Mouse (Mus musculus) thymus, postnatal 0 days (tissue): ENCODE results near the gene Wfdc15a. TPM values are rescaled to one million over a fixed set of nuclear protein-coding genes. Genes with fewer than 3 reads are reported as not detected.

Experiments used
- DNase-seq: peaks from one replicate; pipeline ENCODE4 v3.0.0-alpha.2; 2015; ENCODE audit warnings: low spot score
- polyA plus RNA-seq: library from polyadenylated mRNA; unstranded; fragments of >200 nt; fragmentation: Nextera tagmentation; extraction: Ambion mirVana; gene quantifications from 2 replicates; pipeline ENCODE4 v1.2.1, GENCODE M21; 2015

Wfdc15a gene
- polyA plus RNA-seq, 1 experiment from 2014 or later: not detected

DNA sequence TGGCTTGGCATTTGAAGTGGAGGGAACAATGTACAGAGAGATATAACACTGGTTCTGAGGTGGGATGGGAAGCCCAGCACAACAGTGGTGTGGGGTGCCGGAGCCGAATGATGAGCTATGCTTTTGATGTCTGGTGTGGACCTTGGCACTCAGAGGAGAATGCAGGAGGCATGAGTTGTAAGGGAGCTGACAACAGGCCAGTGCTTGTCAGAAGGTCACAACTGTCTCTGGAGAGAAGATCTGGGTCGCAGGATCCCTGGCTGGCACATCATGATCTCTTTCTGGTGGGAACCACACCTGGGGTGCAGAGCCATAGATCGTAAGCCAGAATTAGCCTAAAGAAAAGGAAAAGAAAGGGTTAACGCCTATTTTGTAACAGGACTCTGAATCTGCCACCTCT is 22.1 kb downstream of the Wfdc15a start:
- DNase-seq: no peak

- DNase-seq: no peak
Measured at GRCm38 (mm10) chr2:164175850-164176249, 24.1 kb downstream of the Wfdc15a start.

GRCm38 (mm10) chr2:164174649-164175395 is 25.1 kb downstream of the Wfdc15a start:
- no peak for DNase-seq

DNA sequence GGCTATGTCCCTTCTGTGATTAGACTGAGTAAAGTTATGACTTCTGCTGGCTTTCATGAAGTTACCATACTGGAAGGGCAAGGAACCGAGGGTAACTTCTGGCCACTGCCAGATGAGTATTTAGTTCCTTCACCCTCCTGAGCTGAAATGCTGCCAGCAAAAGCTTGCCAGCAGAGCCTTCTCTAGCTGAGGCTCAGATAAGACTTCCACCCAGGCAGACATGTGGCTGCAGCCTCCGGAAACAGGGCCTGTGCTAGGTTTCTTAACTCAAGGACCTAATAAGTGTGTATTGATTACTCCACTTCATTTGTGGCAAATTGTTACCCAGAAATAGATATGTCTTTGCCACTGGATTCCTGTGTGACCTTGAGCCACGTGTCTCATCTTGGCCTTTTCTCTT is 26.5 kb downstream of the Wfdc15a start:
- DNase-seq: no peak

GRCm38 (mm10) chr2:164170902-164171301 is 29.0 kb downstream of the Wfdc15a start, which contains the start of gene Kcns1:
TSS of gene Kcns1 (minus strand) at chr2:164171113.
- DNase-seq: no peak

DNA sequence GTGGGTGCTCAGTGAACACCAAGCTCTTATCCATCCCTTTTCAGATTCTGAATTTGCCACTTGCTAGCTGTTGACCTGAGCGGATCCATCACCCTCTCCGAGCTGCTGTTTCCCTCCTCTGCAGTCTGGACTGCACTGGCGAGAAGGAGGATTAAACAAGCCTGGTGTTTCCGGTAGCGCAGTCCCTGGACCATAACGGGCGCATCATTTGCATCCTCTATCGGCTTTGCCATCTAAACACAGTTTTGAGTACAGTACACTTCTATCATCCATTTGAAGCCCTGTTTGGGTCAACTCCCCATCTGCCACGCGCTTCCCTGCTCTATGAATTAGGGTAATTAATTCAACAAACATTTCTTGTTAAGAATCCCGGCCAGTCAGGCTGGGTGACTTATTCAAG is 29.6 kb downstream of the Wfdc15a start:
- DNase-seq: no peak

GRCm38 (mm10) chr2:164168571-164168946 is 31.4 kb downstream of the Wfdc15a start:
- DNase-seq: peak; percentile 31

DNA sequence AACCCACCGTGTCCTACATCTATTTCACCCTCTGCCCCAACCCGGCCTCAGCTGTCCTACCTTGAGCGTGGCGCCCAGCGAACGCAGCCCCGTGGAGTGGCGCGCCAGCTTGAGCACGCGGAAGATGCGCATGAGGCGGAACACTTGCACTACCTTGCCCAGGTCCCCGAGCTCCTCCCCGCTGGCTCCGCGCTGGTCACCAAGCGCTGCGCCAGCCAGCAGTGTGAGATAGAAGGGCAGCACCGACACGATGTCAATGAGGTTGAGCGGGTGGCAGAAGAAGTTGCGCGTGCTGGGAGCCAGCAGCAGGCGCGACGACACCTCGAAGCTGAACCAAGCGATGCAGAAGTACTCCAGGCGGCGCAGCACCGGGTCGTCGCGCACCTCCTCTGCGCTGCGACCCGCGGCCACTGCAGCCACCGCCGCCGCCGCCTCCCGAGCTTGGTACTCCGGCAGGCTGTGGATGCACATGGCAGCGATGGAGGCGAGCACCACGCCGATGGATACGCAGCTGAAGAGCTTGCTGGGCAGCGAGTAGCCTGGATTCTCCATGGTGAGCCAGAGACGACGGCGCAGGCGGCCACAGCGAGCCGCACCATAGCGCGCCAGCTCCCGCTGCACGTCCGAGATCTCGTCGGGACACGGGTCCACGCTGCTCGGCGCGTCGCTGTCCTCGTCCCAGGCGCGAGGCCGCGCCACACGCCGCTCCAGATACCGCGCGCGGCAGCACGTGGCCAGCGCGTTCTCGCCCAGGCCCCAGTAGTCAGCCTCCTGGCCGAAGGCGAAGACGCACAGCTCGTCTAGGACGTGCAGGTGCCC is 32.0 kb downstream of the Wfdc15a start:
- DNase-seq: no peak

DNA sequence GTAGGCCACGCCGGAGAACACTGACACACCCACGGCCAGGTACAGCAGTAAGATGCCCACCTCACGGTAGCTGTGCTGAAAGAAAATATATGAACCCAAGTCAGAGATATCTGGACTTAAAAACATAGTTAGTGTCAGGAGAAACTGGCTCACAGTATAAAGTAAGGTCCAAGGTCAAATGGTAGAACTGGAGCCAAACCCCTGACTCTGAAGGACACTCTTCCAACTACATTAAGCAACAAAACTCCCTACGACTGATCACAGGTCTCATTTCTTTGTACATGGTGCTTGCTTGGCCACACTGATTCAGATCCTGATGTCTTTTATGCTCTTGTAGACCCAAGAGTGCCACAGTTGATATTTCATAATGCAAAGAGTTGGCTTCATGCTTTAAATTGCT is 35.0 kb downstream of the Wfdc15a start:
- DNase-seq: no peak

DNA sequence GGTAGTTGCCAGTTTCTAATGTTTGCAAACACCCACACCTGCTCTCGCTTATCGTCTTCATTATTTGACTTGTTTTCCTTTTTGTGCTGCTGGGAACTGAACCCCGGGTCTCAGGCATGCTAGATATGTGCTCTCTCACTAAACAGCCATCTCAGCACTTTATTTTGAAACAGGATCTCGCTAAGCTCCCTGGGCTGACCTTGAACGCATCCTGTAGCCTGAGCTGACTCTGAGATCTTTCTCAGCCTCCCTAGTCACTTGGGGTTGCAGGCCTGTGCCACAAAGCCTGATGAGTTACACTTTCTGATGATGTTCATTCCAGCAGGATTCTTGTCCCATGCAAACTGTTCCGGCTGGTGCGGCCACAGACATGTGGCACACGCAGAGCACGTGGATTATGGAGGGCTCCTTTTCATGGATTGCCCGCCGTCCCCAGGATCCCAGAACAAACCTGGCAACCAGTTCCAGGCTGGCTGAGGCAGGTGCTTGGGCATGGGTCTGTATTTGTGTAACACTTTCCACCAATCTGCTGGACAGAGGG is 38.3 kb downstream of the Wfdc15a start:
- no peak for DNase-seq

GRCm38 (mm10) chr2:164158838-164159237 is 41.1 kb downstream of the Wfdc15a start:
- no peak for DNase-seq

DNA sequence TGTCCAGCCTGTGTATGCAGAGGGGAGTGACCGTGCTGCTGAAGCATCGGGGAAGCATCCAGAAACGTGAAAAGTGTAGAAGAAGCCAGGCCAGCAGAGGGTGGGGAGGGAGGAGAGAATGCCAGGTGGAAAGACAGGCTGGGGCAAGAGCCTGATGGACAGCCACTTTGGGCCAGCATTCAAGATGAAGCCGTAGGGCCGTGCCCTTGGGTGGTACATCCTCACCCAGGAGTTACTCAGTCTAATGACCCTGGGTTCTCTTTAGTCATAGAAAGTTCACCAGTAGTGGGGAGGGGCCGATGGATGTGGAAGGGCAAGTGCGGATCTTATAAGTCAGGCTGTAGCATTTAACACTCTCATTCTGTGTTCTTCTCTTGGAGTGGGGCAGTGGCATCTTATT is 43.8 kb downstream of the Wfdc15a start:
- DNase-seq: no peak

- no peak for DNase-seq
Measured at GRCm38 (mm10) chr2:164154007-164154406, 45.9 kb downstream of the Wfdc15a start.

GRCm38 (mm10) chr2:164152341-164152740 is 47.6 kb downstream of the Wfdc15a start:
- DNase-seq: no peak

DNA sequence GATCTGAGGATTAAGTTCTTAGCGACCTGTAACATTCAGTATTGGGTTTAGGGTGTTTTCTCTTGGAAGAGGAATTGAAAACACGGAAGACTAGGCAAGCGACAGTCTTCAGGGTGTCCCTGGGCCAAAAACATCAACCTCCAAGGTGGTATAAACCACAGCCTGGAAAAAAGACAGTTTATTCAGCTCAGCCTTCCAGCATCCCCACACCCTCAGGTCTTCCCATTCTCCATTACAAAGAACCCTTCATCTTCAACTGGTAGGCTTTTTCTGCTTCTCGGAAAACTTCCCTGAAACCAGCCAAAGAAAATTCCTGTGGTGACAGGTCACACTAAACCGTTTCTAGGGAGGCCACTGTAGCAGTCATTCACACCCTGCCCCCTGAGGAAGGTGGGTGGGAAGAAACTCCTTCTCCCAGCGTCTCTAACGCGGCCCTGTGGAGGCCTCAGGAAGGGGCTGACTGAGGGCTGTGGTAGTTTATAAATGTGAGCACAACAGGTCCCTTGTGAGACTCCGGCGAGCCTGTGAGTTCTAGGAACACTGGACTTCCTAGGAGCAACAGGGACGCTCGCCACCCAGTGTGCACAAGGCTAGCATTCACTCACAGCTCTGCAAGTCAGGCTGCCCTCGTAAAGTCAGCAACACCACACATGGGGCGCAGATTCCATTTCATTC is 49.7 kb downstream of the Wfdc15a start:
- DNase-seq: no peak

Other genes with a start within 250 kb of the Wfdc15a start
- 265 and 278 TPM in 2 replicates for gene Ywhab, start 205.2 kb downstream of the Wfdc15a start, polyA plus RNA-seq
- 1.8 and 2.0 TPM in 2 replicates for gene Pabpc1l, start 174.7 kb downstream of the Wfdc15a start, polyA plus RNA-seq
- gene Stk4, start 129.8 kb downstream of the Wfdc15a start, polyA plus RNA-seq: 67.8 and 68.4 TPM in 2 replicates
- 80.0 and 80.8 TPM in 2 replicates for gene Tomm34, start 129.0 kb downstream of the Wfdc15a start, polyA plus RNA-seq
- gene Kcns1, start 29.0 kb downstream of the Wfdc15a start, polyA plus RNA-seq: not detected in 2 replicates
- 0.09 TPM in 1 of 2 replicates, not detected in the other for gene Wfdc5, start 17.4 kb downstream of the Wfdc15a start, polyA plus RNA-seq
- gene Wfdc12, start 9.5 kb downstream of the Wfdc15a start, polyA plus RNA-seq: 2.0 and 2.3 TPM in 2 replicates
- 1.8 and 2.9 TPM in 2 replicates for gene Wfdc15b, start 21.5 kb upstream of the Wfdc15a start, polyA plus RNA-seq
- 0.09 and 0.12 TPM in 2 replicates for gene Svs2, start 38.3 kb upstream of the Wfdc15a start, polyA plus RNA-seq
- 0.10 TPM in 1 of 2 replicates, not detected in the other for gene Svs3b, start 56.5 kb upstream of the Wfdc15a start, polyA plus RNA-seq
- gene Svs4, start 78.3 kb upstream of the Wfdc15a start, polyA plus RNA-seq: 0.54 TPM in 1 of 2 replicates, not detected in the other
- gene Svs3a, start 89.1 kb upstream of the Wfdc15a start, polyA plus RNA-seq: not detected in 2 replicates
- gene Svs6, start 116.6 kb upstream of the Wfdc15a start, polyA plus RNA-seq: not detected in 2 replicates
- not detected in 2 replicates for gene Svs5, start 132.6 kb upstream of the Wfdc15a start, polyA plus RNA-seq
- 9.8 and 10.6 TPM in 2 replicates for gene Slpi, start 189.0 kb upstream of the Wfdc15a start, polyA plus RNA-seq
- gene Rbpjl, start 203.0 kb upstream of the Wfdc15a start, polyA plus RNA-seq: not detected in 2 replicates
- 0.08 and 0.12 TPM in 2 replicates for gene Matn4, start 205.0 kb upstream of the Wfdc15a start, polyA plus RNA-seq
- 28.7 and 40.4 TPM in 2 replicates for gene Sdc4, start 243.8 kb upstream of the Wfdc15a start, polyA plus RNA-seq